Mouse (Mus musculus): Measurements from ENCODE around the gene Smarcd1. TPM values are rescaled to one million over a fixed set of nuclear protein-coding genes. Genes with fewer than 3 reads are reported as not detected.

Gene Smarcd1
- polyA plus RNA-seq, 1 experiment from 2014 or later: 21.9 TPM

- Histone ChIP-seq H3K9me3 (replicated peaks; ENCODE audit: control insufficient read depth, low read length) (no peaks in the 10 kb centered on the region), H3K4me1 (ENCODE audit: control insufficient read depth, insufficient read depth, low read length) (peaks cover 13% of the 10 kb centered on the region), H3K27me3 (ENCODE audit: control insufficient read depth, insufficient read depth, low read length) (peaks cover 40% of the 10 kb centered on the region), H3K4me3 (ENCODE audit: low read length) (peak overlapping the region; percentile 54), H3K9ac (ENCODE audit: low read length) (peak overlapping the region; percentile 61), H3K27ac (ENCODE audit: low read length) (peak overlapping the region; percentile 51), H3K36me3 (ENCODE audit: control insufficient read depth, insufficient read depth) (no peaks in the 10 kb centered on the region), H3K4me2 (ENCODE audit: low read depth, low read length) (peak overlapping the region; percentile 79)
- under 1% methylated on average over 52 of the region's 52 CpGs for WGBS
- ATAC-seq (replicated peaks; ENCODE audit: extremely low read depth, insufficient read depth, low FRiP score): peak; percentile 84
Measured at GRCm38 (mm10) chr15:99664600-99665451, 37.1 kb upstream of the Smarcd1 start.

- H3K4me1 ChIP-seq (ENCODE audit: control insufficient read depth, insufficient read depth, low read length): peaks cover 11% of the 10 kb centered on the region
Measured at GRCm38 (mm10) chr15:99667544-99667943, 34.4 kb upstream of the Smarcd1 start.

GRCm38 (mm10) chr15:99668881-99669280 lies 33.0 kb upstream of the Smarcd1 start:
- Histone ChIP-seq H3K4me3 (ENCODE audit: low read length) (no peak overlapping the region), H3K27ac (ENCODE audit: low read length) (no peak overlapping the region), H3K27me3 (ENCODE audit: control insufficient read depth, insufficient read depth, low read length) (peaks cover 61% of the 10 kb centered on the region), H3K4me2 (ENCODE audit: low read depth, low read length) (no peak overlapping the region), H3K9ac (ENCODE audit: low read length) (no peak overlapping the region), H3K36me3 (ENCODE audit: control insufficient read depth, insufficient read depth) (no peaks in the 10 kb centered on the region), H3K4me1 (ENCODE audit: control insufficient read depth, insufficient read depth, low read length) (peaks cover 9% of the 10 kb centered on the region), H3K9me3 (replicated peaks; ENCODE audit: control insufficient read depth, low read length) (no peaks in the 10 kb centered on the region)
- 2% methylated on average over 12 of the region's 12 CpGs for whole genome bisulfite sequencing
- no peak for ATAC-seq (replicated peaks; ENCODE audit: extremely low read depth, insufficient read depth, low FRiP score)

More at GRCm38 (mm10) chr15:99667544-99667943, 34.4 kb upstream of the Smarcd1 start:
- no peak for ATAC-seq (replicated peaks; ENCODE audit: extremely low read depth, insufficient read depth, low FRiP score)
- Histone ChIP-seq H3K4me2 (ENCODE audit: low read depth, low read length) (no peak overlapping the region), H3K9ac (ENCODE audit: low read length) (no peak overlapping the region), H3K27me3 (ENCODE audit: control insufficient read depth, insufficient read depth, low read length) (peaks cover 52% of the 10 kb centered on the region), H3K4me3 (ENCODE audit: low read length) (no peak overlapping the region), H3K27ac (ENCODE audit: low read length) (no peak overlapping the region), H3K9me3 (replicated peaks; ENCODE audit: control insufficient read depth, low read length) (no peaks in the 10 kb centered on the region), H3K36me3 (ENCODE audit: control insufficient read depth, insufficient read depth) (no peaks in the 10 kb centered on the region)
- 97% methylated on average over 2 of the region's 2 CpGs for WGBS

- Histone ChIP-seq H3K9ac (ENCODE audit: low read length) (no peak overlapping the region), H3K4me1 (ENCODE audit: control insufficient read depth, insufficient read depth, low read length) (peaks cover 4% of the 10 kb centered on the region), H3K27ac (ENCODE audit: low read length) (no peak overlapping the region), H3K9me3 (replicated peaks; ENCODE audit: control insufficient read depth, low read length) (no peaks in the 10 kb centered on the region), H3K27me3 (ENCODE audit: control insufficient read depth, insufficient read depth, low read length) (peaks cover 64% of the 10 kb centered on the region), H3K36me3 (ENCODE audit: control insufficient read depth, insufficient read depth) (no peaks in the 10 kb centered on the region), H3K4me2 (ENCODE audit: low read depth, low read length) (no peak overlapping the region), H3K4me3 (ENCODE audit: low read length) (no peak overlapping the region)
- no peak for ATAC-seq (replicated peaks; ENCODE audit: extremely low read depth, insufficient read depth, low FRiP score)
- WGBS: 0% methylated on average over 1 of the region's 1 CpGs
Measured at GRCm38 (mm10) chr15:99669392-99669791, 32.5 kb upstream of the Smarcd1 start.

- peaks cover 67% of the 10 kb centered on the region for H3K27me3 ChIP-seq (ENCODE audit: control insufficient read depth, insufficient read depth, low read length)
- under 1% methylated on average over 70 of the region's 74 CpGs for WGBS
- no peaks in the 10 kb centered on the region for H3K9me3 ChIP-seq (replicated peaks; ENCODE audit: control insufficient read depth, low read length)
- ATAC-seq (replicated peaks; ENCODE audit: extremely low read depth, insufficient read depth, low FRiP score): peak; percentile 68
- H3K4me1 ChIP-seq (ENCODE audit: control insufficient read depth, insufficient read depth, low read length): peaks cover under 1% of the 10 kb centered on the region
- H3K4me2 ChIP-seq (ENCODE audit: low read depth, low read length): peak within 1 kb of the TSS; percentile 98
- no peak within 1 kb of the TSS for H3K27ac ChIP-seq (ENCODE audit: low read length)
- peak within 1 kb of the TSS; percentile 64 for H3K4me3 ChIP-seq (ENCODE audit: low read length)
- H3K9ac ChIP-seq (ENCODE audit: low read length): peak within 1 kb of the TSS; percentile 74
- no peaks in the 10 kb centered on the region for H3K36me3 ChIP-seq (ENCODE audit: control insufficient read depth, insufficient read depth)
Measured at GRCm38 (mm10) chr15:99670154-99670821, 31.6 kb upstream of the Smarcd1 start, which contains the start of gene Asic1. Asic1 (plus strand) TSS chr15:99670368.

- no peak for ATAC-seq (replicated peaks; ENCODE audit: extremely low read depth, insufficient read depth, low FRiP score)
- Histone ChIP-seq H3K4me3 (ENCODE audit: low read length) (peak overlapping the region; percentile 64), H3K27ac (ENCODE audit: low read length) (no peak overlapping the region), H3K27me3 (ENCODE audit: control insufficient read depth, insufficient read depth, low read length) (peaks cover 63% of the 10 kb centered on the region), H3K9me3 (replicated peaks; ENCODE audit: control insufficient read depth, low read length) (no peaks in the 10 kb centered on the region), H3K4me1 (ENCODE audit: control insufficient read depth, insufficient read depth, low read length) (no peaks in the 10 kb centered on the region), H3K4me2 (ENCODE audit: low read depth, low read length) (peak overlapping the region; percentile 98), H3K36me3 (ENCODE audit: control insufficient read depth, insufficient read depth) (no peaks in the 10 kb centered on the region), H3K9ac (ENCODE audit: low read length) (peak overlapping the region; percentile 74)
- 9% methylated on average over 11 of the region's 17 CpGs for WGBS
Measured at GRCm38 (mm10) chr15:99670964-99671670, 30.8 kb upstream of the Smarcd1 start.

- no peaks in the 10 kb centered on the region for H3K4me1 ChIP-seq (ENCODE audit: control insufficient read depth, insufficient read depth, low read length)
- WGBS: 64% methylated on average over 14 of the region's 14 CpGs
Measured at GRCm38 (mm10) chr15:99671783-99672182, 30.1 kb upstream of the Smarcd1 start.

GRCm38 (mm10) chr15:99674866-99675265 lies 27.1 kb upstream of the Smarcd1 start:
- H3K4me3 ChIP-seq (ENCODE audit: low read length): no peak overlapping the region
- H3K9me3 ChIP-seq (replicated peaks; ENCODE audit: control insufficient read depth, low read length): no peaks in the 10 kb centered on the region
- no peaks in the 10 kb centered on the region for H3K36me3 ChIP-seq (ENCODE audit: control insufficient read depth, insufficient read depth)
- WGBS: 69% methylated on average over 3 of the region's 3 CpGs
- H3K9ac ChIP-seq (ENCODE audit: low read length): no peak overlapping the region
- no peak overlapping the region for H3K27ac ChIP-seq (ENCODE audit: low read length)
- no peaks in the 10 kb centered on the region; the same call in 1 of the 2 replicates for H3K4me1 ChIP-seq (ENCODE audit: control insufficient read depth, insufficient read depth, low read length)
- no peak for ATAC-seq (replicated peaks; ENCODE audit: extremely low read depth, insufficient read depth, low FRiP score)
- H3K4me2 ChIP-seq (ENCODE audit: low read depth, low read length): no peak overlapping the region
- peaks cover 45% of the 10 kb centered on the region for H3K27me3 ChIP-seq (ENCODE audit: control insufficient read depth, insufficient read depth, low read length)

More at GRCm38 (mm10) chr15:99671783-99672182, 30.1 kb upstream of the Smarcd1 start:
- Histone ChIP-seq H3K27ac (ENCODE audit: low read length) (no peak overlapping the region), H3K9me3 (replicated peaks; ENCODE audit: control insufficient read depth, low read length) (no peaks in the 10 kb centered on the region), H3K4me3 (ENCODE audit: low read length) (no peak overlapping the region), H3K27me3 (ENCODE audit: control insufficient read depth, insufficient read depth, low read length) (peaks cover 58% of the 10 kb centered on the region), H3K36me3 (ENCODE audit: control insufficient read depth, insufficient read depth) (no peaks in the 10 kb centered on the region), H3K9ac (ENCODE audit: low read length) (no peak overlapping the region), H3K4me2 (ENCODE audit: low read depth, low read length) (no peak overlapping the region)
- no peak for ATAC-seq (replicated peaks; ENCODE audit: extremely low read depth, insufficient read depth, low FRiP score)
